Mouse (Mus musculus): ENCODE data around the gene Grin2d. TPM values are rescaled to one million over a fixed set of nuclear protein-coding genes. Genes with fewer than 3 reads are reported as not detected.
"Not testable (repeated sequence)": the region's sequence is repeated elsewhere in the genome, so short reads cannot be mapped to it uniquely, and the experiment has no call there.

Grin2d gene
- polyA plus RNA-seq, 1 experiment from 2014 or later, result 0.39 TPM

- Histone ChIP-seq H3K36me3 (ENCODE audit: control insufficient read depth, insufficient read depth, low read length) (no peaks in the 10 kb centered on the region), H3K4me1 (replicated peaks; ENCODE audit: control insufficient read depth, insufficient read depth, low read length) (no peaks in the 10 kb centered on the region), H3K4me2 (replicated peaks; ENCODE audit: low read depth, low read length) (no peak overlapping the region), H3K9ac (ENCODE audit: low read depth, low read length) (no peak overlapping the region), H3K4me3 (ENCODE audit: low read depth, low read length) (no peak overlapping the region), H3K9me3 (ENCODE audit: control insufficient read depth, low read length) (no peaks in the 10 kb centered on the region), H3K27me3 (ENCODE audit: control insufficient read depth, insufficient read depth, low read length) (no peaks in the 10 kb centered on the region), H3K27ac (ENCODE audit: low read depth, low read length) (no peak overlapping the region)
- DNase-seq (ENCODE audit: low spot score) (no peak), ATAC-seq (ENCODE audit: low FRiP score) (no peak)
- WGBS, result 89% methylated on average over 9 of the region's 9 CpGs
Observed at GRCm38 (mm10) chr7:45906622-45907021, 28.4 kb upstream of the Grin2d start.

GRCm38 (mm10) chr7:45902481-45903002, 24.4 kb upstream of the Grin2d start:
- Histone ChIP-seq H3K36me3 (ENCODE audit: control insufficient read depth, insufficient read depth, low read length) (no peaks in the 10 kb centered on the region), H3K27me3 (ENCODE audit: control insufficient read depth, insufficient read depth, low read length) (no peaks in the 10 kb centered on the region), H3K9ac (ENCODE audit: low read depth, low read length) (no peak overlapping the region), H3K27ac (ENCODE audit: low read depth, low read length) (no peak overlapping the region), H3K4me2 (replicated peaks; ENCODE audit: low read depth, low read length) (no peak overlapping the region), H3K4me1 (replicated peaks; ENCODE audit: control insufficient read depth, insufficient read depth, low read length) (no peaks in the 10 kb centered on the region), H3K9me3 (ENCODE audit: control insufficient read depth, low read length) (no peaks in the 10 kb centered on the region), H3K4me3 (ENCODE audit: low read depth, low read length) (no peak overlapping the region)
- no peak for ATAC-seq (ENCODE audit: low FRiP score)
- DNase-seq (ENCODE audit: low spot score), result peak; percentile 35
- 87% methylated on average over 10 of the region's 12 CpGs for WGBS

GRCm38 (mm10) chr7:45901562-45901961, 23.4 kb upstream of the Grin2d start:
- Histone ChIP-seq H3K36me3 (ENCODE audit: control insufficient read depth, insufficient read depth, low read length) (no peaks in the 10 kb centered on the region), H3K4me3 (ENCODE audit: low read depth, low read length) (no peak overlapping the region), H3K9me3 (ENCODE audit: control insufficient read depth, low read length) (no peaks in the 10 kb centered on the region), H3K4me2 (replicated peaks; ENCODE audit: low read depth, low read length) (no peak overlapping the region), H3K27me3 (ENCODE audit: control insufficient read depth, insufficient read depth, low read length) (no peaks in the 10 kb centered on the region), H3K4me1 (replicated peaks; ENCODE audit: control insufficient read depth, insufficient read depth, low read length) (no peaks in the 10 kb centered on the region), H3K9ac (ENCODE audit: low read depth, low read length) (no peak overlapping the region), H3K27ac (ENCODE audit: low read depth, low read length) (no peak overlapping the region)
- WGBS, result 57% methylated on average over 5 of the region's 5 CpGs
- ATAC-seq (ENCODE audit: low FRiP score) (no peak), DNase-seq (ENCODE audit: low spot score) (peak; percentile 34)

- peak; percentile 42 for DNase-seq (ENCODE audit: low spot score)
- not testable (repeated sequence) for H3K4me2 ChIP-seq (replicated peaks; ENCODE audit: low read depth, low read length)
Observed at GRCm38 (mm10) chr7:45898125-45898524, 19.9 kb upstream of the Grin2d start.

GRCm38 (mm10) chr7:45897258-45897757, 19.1 kb upstream of the Grin2d start:
- Histone ChIP-seq H3K9me3 (ENCODE audit: control insufficient read depth, low read length) (no peaks in the 10 kb centered on the region), H3K4me3 (ENCODE audit: low read depth, low read length) (peak overlapping the region; percentile 46), H3K4me1 (replicated peaks; ENCODE audit: control insufficient read depth, insufficient read depth, low read length) (no peaks in the 10 kb centered on the region), H3K27me3 (ENCODE audit: control insufficient read depth, insufficient read depth, low read length) (no peaks in the 10 kb centered on the region), H3K4me2 (replicated peaks; ENCODE audit: low read depth, low read length) (peak overlapping the region; percentile 71), H3K36me3 (ENCODE audit: control insufficient read depth, insufficient read depth, low read length) (no peaks in the 10 kb centered on the region), H3K27ac (ENCODE audit: low read depth, low read length) (0 out of 2 replicates have a peak overlapping the region, but pooled peaks have one; percentile 1), H3K9ac (ENCODE audit: low read depth, low read length) (peak overlapping the region; percentile 62)
- DNase-seq (ENCODE audit: low spot score) (no peak), ATAC-seq (ENCODE audit: low FRiP score) (peak; percentile 79)
- WGBS, result under 1% methylated on average over 19 of the region's 19 CpGs

More at GRCm38 (mm10) chr7:45898125-45898524, 19.9 kb upstream of the Grin2d start:
- not testable (repeated sequence) for H3K27ac ChIP-seq (ENCODE audit: low read depth, low read length); H3K27me3 ChIP-seq (ENCODE audit: control insufficient read depth, insufficient read depth, low read length); H3K4me1 ChIP-seq (replicated peaks; ENCODE audit: control insufficient read depth, insufficient read depth, low read length); H3K36me3 ChIP-seq (ENCODE audit: control insufficient read depth, insufficient read depth, low read length); ATAC-seq (ENCODE audit: low FRiP score); H3K9me3 ChIP-seq (ENCODE audit: control insufficient read depth, low read length); H3K4me3 ChIP-seq (ENCODE audit: low read depth, low read length); H3K9ac ChIP-seq (ENCODE audit: low read depth, low read length)
- 56% methylated on average over 4 of the region's 4 CpGs for WGBS

GRCm38 (mm10) chr7:45896517-45897257, 18.5 kb upstream of the Grin2d start, which contains the start of the genes Syngr4 and Tmem143:
Gene Syngr4, minus strand, starts transcription at chr7:45896714.
Gene Tmem143, plus strand, starts transcription at chr7:45896941.
- Histone ChIP-seq H3K27me3 (ENCODE audit: control insufficient read depth, insufficient read depth, low read length) (no peaks in the 10 kb centered on the region), H3K4me1 (replicated peaks; ENCODE audit: control insufficient read depth, insufficient read depth, low read length) (no peaks in the 10 kb centered on the region), H3K9me3 (ENCODE audit: control insufficient read depth, low read length) (no peaks in the 10 kb centered on the region), H3K36me3 (ENCODE audit: control insufficient read depth, insufficient read depth, low read length) (no peaks in the 10 kb centered on the region), H3K4me3 (ENCODE audit: low read depth, low read length) (peak within 1 kb of the TSS; percentile 46), H3K4me2 (replicated peaks; ENCODE audit: low read depth, low read length) (peak within 1 kb of the TSS; percentile 71), H3K9ac (ENCODE audit: low read depth, low read length) (peak within 1 kb of the TSS; percentile 62), H3K27ac (ENCODE audit: low read depth, low read length) (0 out of 2 replicates have a peak within 1 kb of the TSS, but pooled peaks have one; percentile 1)
- WGBS, result 2% methylated on average over 40 of the region's 40 CpGs
- DNase-seq (ENCODE audit: low spot score) (peak; percentile 98), ATAC-seq (ENCODE audit: low FRiP score) (peak; percentile 91)

GRCm38 (mm10) chr7:45895931-45896516, 17.8 kb upstream of the Grin2d start:
- H3K4me2 ChIP-seq (replicated peaks; ENCODE audit: low read depth, low read length), result peak overlapping the region; percentile 31
- ATAC-seq (ENCODE audit: low FRiP score) (peak; percentile 28), DNase-seq (ENCODE audit: low spot score) (no peak)
- 76% methylated on average over 6 of the region's 6 CpGs for WGBS
- no peak overlapping the region for H3K4me3 ChIP-seq (ENCODE audit: low read depth, low read length)
- H3K4me1 ChIP-seq (replicated peaks; ENCODE audit: control insufficient read depth, insufficient read depth, low read length), result no peaks in the 10 kb centered on the region
- H3K9me3 ChIP-seq (ENCODE audit: control insufficient read depth, low read length), result no peaks in the 10 kb centered on the region
- no peaks in the 10 kb centered on the region for H3K27me3 ChIP-seq (ENCODE audit: control insufficient read depth, insufficient read depth, low read length)
- no peaks in the 10 kb centered on the region for H3K36me3 ChIP-seq (ENCODE audit: control insufficient read depth, insufficient read depth, low read length)
- no peak overlapping the region for H3K9ac ChIP-seq (ENCODE audit: low read depth, low read length)
- no peak overlapping the region for H3K27ac ChIP-seq (ENCODE audit: low read depth, low read length)

- H3K9ac ChIP-seq (ENCODE audit: low read depth, low read length), result no peak overlapping the region
- 80% methylated on average over 2 of the region's 2 CpGs for WGBS
- H3K27ac ChIP-seq (ENCODE audit: low read depth, low read length), result no peak overlapping the region
Observed at GRCm38 (mm10) chr7:45892651-45893050, 14.5 kb upstream of the Grin2d start.

More at GRCm38 (mm10) chr7:45892651-45893050, 14.5 kb upstream of the Grin2d start:
- Histone ChIP-seq H3K9me3 (ENCODE audit: control insufficient read depth, low read length) (no peaks in the 10 kb centered on the region), H3K4me2 (replicated peaks; ENCODE audit: low read depth, low read length) (no peak overlapping the region), H3K36me3 (ENCODE audit: control insufficient read depth, insufficient read depth, low read length) (no peaks in the 10 kb centered on the region), H3K4me3 (ENCODE audit: low read depth, low read length) (no peak overlapping the region), H3K27me3 (ENCODE audit: control insufficient read depth, insufficient read depth, low read length) (no peaks in the 10 kb centered on the region), H3K4me1 (replicated peaks; ENCODE audit: control insufficient read depth, insufficient read depth, low read length) (no peaks in the 10 kb centered on the region)
- DNase-seq (ENCODE audit: low spot score) (no peak), ATAC-seq (ENCODE audit: low FRiP score) (no peak)
